Mouse (Mus musculus) CH12.LX (cell line): ENCODE data around the gene Cysltr2. TPM values are rescaled to one million over a fixed set of nuclear protein-coding genes. Genes with fewer than 3 reads are reported as not detected.

Source experiments
- DNase-seq: peaks from one replicate; pipeline ENCODE4 v3.0.0-alpha.2; 2013; ENCODE audit errors: extremely low read depth
- H3K27ac ChIP-seq: 2 replicates; pipeline ENCODE4 v1.5.1; 2012; ENCODE audit warnings: low read depth, mild to moderate bottlenecking, control low read depth, moderate library complexity; ENCODE audit not compliant: insufficient read depth
- H3K27me3 ChIP-seq: replicated peaks from 2 replicates; pipeline ENCODE3; 2012; ENCODE audit warnings: inconsistent platforms
- H3K36me3 ChIP-seq, 2 experiments: replicated peaks in 1 of 2; 2 replicates each; pipeline versions ENCODE3 to v1.6.1; 2012; ENCODE audit warnings: inconsistent platforms in 1 of 2, low read length in 1 of 2, mild to moderate bottlenecking in 1 of 2, mixed read lengths in 1 of 2, moderate library complexity in 1 of 2; ENCODE audit not compliant: control insufficient read depth in 1 of 2, insufficient read depth in 1 of 2
- H3K4me1 ChIP-seq, 2 experiments: 2 replicates each; pipeline ENCODE4 v1.6.1; 2012; ENCODE audit warnings: inconsistent platforms in 1 of 2, moderate library complexity in 1 of 2; ENCODE audit not compliant: insufficient read depth in 2 of 2, control insufficient read depth in 1 of 2
- H3K4me2 ChIP-seq: 2 replicates; pipeline ENCODE4 v1.6.1; 2012; ENCODE audit warnings: low read depth, mild to moderate bottlenecking, control low read depth; ENCODE audit not compliant: poor library complexity, insufficient read depth, severe bottlenecking
- H3K4me3 ChIP-seq, 3 experiments: fragments of 150-350 bp in 1 of 3; sonication (generic) in 1 of 3; replicated peaks in 1 of 3; 2 replicates each; pipeline versions ENCODE3 to v1.5.1; 2011 to 2012; ENCODE audit warnings: low read depth in 2 of 3, low read length in 2 of 3, mild to moderate bottlenecking in 2 of 3, moderate library complexity in 2 of 3, control low read depth in 1 of 3, improper control_type of control experiment in 1 of 3, inconsistent platforms in 1 of 3, mixed read lengths in 1 of 3; ENCODE audit not compliant: poor library complexity in 1 of 3
- H3K79me2 ChIP-seq: replicated peaks from 2 replicates; pipeline ENCODE4 v1.6.1; 2012; ENCODE audit warnings: mild to moderate bottlenecking, moderate library complexity; ENCODE audit not compliant: control insufficient read depth, poor library complexity, insufficient read depth, severe bottlenecking; ENCODE audit errors: extremely low read depth
- H3K9ac ChIP-seq: 2 replicates; pipeline ENCODE4 v1.6.1; 2012; ENCODE audit warnings: low read depth, mild to moderate bottlenecking, control low read depth, moderate library complexity; ENCODE audit not compliant: insufficient read depth
- H3K9me3 ChIP-seq: replicated peaks from 2 replicates; pipeline ENCODE3; 2012; ENCODE audit warnings: low read length, inconsistent platforms, mixed read lengths
- BHLHE40 ChIP-seq: IDR thresholded peaks from 2 replicates; pipeline ENCODE4 v1.6.1; 2011; ENCODE audit warnings: mild to moderate bottlenecking, low read depth, low read length, improper control_type of control experiment
- CHD2 ChIP-seq: IDR thresholded peaks from 2 replicates; pipeline ENCODE4 v1.6.1; 2011; ENCODE audit warnings: low read length, improper control_type of control experiment
- CTCF ChIP-seq, 2 experiments: IDR thresholded peaks in 1 of 2; conservative IDR thresholded peaks in 1 of 2; 2 replicates each; pipeline ENCODE4 v1.5.1; 2011 to 2012; ENCODE audit warnings: low read depth in 2 of 2, low read length in 2 of 2, improper control_type of control experiment in 1 of 2, inconsistent platforms in 1 of 2, mild to moderate bottlenecking in 1 of 2, moderate library complexity in 1 of 2
- E2F4 ChIP-seq: IDR thresholded peaks from 2 replicates; pipeline ENCODE4 v1.6.1; 2011; ENCODE audit warnings: low read depth, low read length, improper control_type of control experiment; ENCODE audit not compliant: insufficient replicate concordance
- ELF1 ChIP-seq: IDR thresholded peaks from 2 replicates; pipeline ENCODE4 v1.6.1; 2014; ENCODE audit warnings: low read depth, mild to moderate bottlenecking, inconsistent platforms, low read length, improper control_type of control experiment
- EP300 ChIP-seq: IDR thresholded peaks from 2 replicates; pipeline ENCODE4 v1.6.1; 2011; ENCODE audit warnings: low read length, improper control_type of control experiment
- ETS1 ChIP-seq: conservative IDR thresholded peaks from 2 replicates; pipeline ENCODE4 v1.6.1; 2012; ENCODE audit warnings: low read depth, mild to moderate bottlenecking, inconsistent platforms, low read length, improper control_type of control experiment, moderate library complexity
- JUN ChIP-seq: IDR thresholded peaks from 2 replicates; pipeline ENCODE4 v1.6.1; 2011; ENCODE audit warnings: low read depth, mild to moderate bottlenecking, low read length, improper control_type of control experiment, moderate library complexity; ENCODE audit not compliant: insufficient read depth
- JUND ChIP-seq: conservative IDR thresholded peaks from 2 replicates; pipeline ENCODE4 v1.6.1; 2011; ENCODE audit warnings: low read depth, low read length, improper control_type of control experiment
- KAT2A ChIP-seq: IDR thresholded peaks from 2 replicates; pipeline ENCODE4 v1.6.1; 2012; ENCODE audit warnings: low read length, improper control_type of control experiment, inconsistent platforms; ENCODE audit not compliant: insufficient replicate concordance
- MAFK ChIP-seq: IDR thresholded peaks from 2 replicates; pipeline ENCODE4 v1.6.1; 2011; ENCODE audit warnings: low read length, improper control_type of control experiment; ENCODE audit not compliant: insufficient replicate concordance
- MAX ChIP-seq: IDR thresholded peaks from 2 replicates; pipeline ENCODE4 v1.6.1; 2011; ENCODE audit warnings: low read length, improper control_type of control experiment
- MAZ ChIP-seq: IDR thresholded peaks from 2 replicates; pipeline ENCODE4 v1.6.1; 2012; ENCODE audit warnings: low read depth, mild to moderate bottlenecking, inconsistent platforms, low read length, improper control_type of control experiment, moderate library complexity
- MXI1 ChIP-seq: IDR thresholded peaks from 2 replicates; pipeline ENCODE4 v1.6.1; 2011; ENCODE audit warnings: mild to moderate bottlenecking, low read depth, low read length, improper control_type of control experiment
- NRF1 ChIP-seq: IDR thresholded peaks from 2 replicates; pipeline ENCODE4 v1.6.1; 2014; ENCODE audit warnings: low read depth, mild to moderate bottlenecking, inconsistent platforms, low read length, improper control_type of control experiment, moderate library complexity
- POLR2A ChIP-seq: IDR thresholded peaks from 2 replicates; pipeline ENCODE4 v1.6.1; 2011; ENCODE audit warnings: low read depth, mild to moderate bottlenecking, improper control_type of control experiment, low read length
- RCOR1 ChIP-seq: conservative IDR thresholded peaks from 2 replicates; pipeline ENCODE4 v1.6.1; 2012; ENCODE audit warnings: low read depth, mild to moderate bottlenecking, inconsistent platforms, low read length, improper control_type of control experiment
- UBTF ChIP-seq: IDR thresholded peaks from 2 replicates; pipeline ENCODE4 v1.6.1; 2012; ENCODE audit warnings: low read depth, mild to moderate bottlenecking, inconsistent platforms, low read length, improper control_type of control experiment, moderate library complexity
- USF1 ChIP-seq: IDR thresholded peaks from 2 replicates; pipeline ENCODE4 v1.6.1; 2014; ENCODE audit warnings: low read depth, mild to moderate bottlenecking, inconsistent platforms, low read length, improper control_type of control experiment
- USF2 ChIP-seq: conservative IDR thresholded peaks from 2 replicates; pipeline ENCODE4 v1.6.1; 2011; ENCODE audit warnings: low read depth, low read length, improper control_type of control experiment
- ZKSCAN1 ChIP-seq: IDR thresholded peaks from 2 replicates; pipeline ENCODE4 v1.6.1; 2012; ENCODE audit warnings: low read depth, inconsistent platforms, low read length, improper control_type of control experiment, borderline replicate concordance
- ZMIZ1 ChIP-seq: IDR thresholded peaks from 2 replicates; pipeline ENCODE4 v1.6.1; 2012; ENCODE audit warnings: low read depth, mild to moderate bottlenecking, inconsistent platforms, low read length, improper control_type of control experiment
- ZNF384 ChIP-seq: IDR thresholded peaks from 2 replicates; pipeline ENCODE4 v1.6.1; 2012; ENCODE audit warnings: low read depth, low read length, improper control_type of control experiment, inconsistent platforms
- dilution Hi-C: fragments of 300-500 bp; cut with MboI; formaldehyde crosslinking; loops from 2 replicates; pipeline ENCODE4 v1.14.3; 2020; ENCODE audit warnings: low sequenced_read_pairs; ENCODE audit not compliant: extremely low pct_unique_long_range_greater_than_20kb, extremely low pct_ligation_motif_present
- in situ Hi-C: fragments of 300-500 bp; cut with MboI; formaldehyde crosslinking; loops from 3 replicates; pipeline ENCODE4 v1.14.3; 2019; ENCODE audit warnings: low sequenced_read_pairs, low pct_ligation_motif_present, low pct_unique_long_range_greater_than_20kb, mixed read lengths
- polyA plus RNA-seq: library from polyadenylated mRNA; unstranded; fragments of >175 nt; gene quantifications from 2 replicates; pipeline ENCODE4 v1.2.1, GENCODE M21; 2012; ENCODE audit warnings: low read depth; ENCODE audit not compliant: insufficient read length
- total RNA-seq, 2 experiments: library from RNA; depleted of rRNA; stranded (reverse); fragments of 300-350 nt in 1 of 2; fragments of >200 nt in 1 of 2; gene quantifications; 2 replicates each; pipeline ENCODE4 v1.2.3; 2012 to 2014

Cysltr2 gene
- total and polyA plus RNA-seq, 3 experiments = 0.47 to 2.0 (median 0.89) TPM

GRCm38 (mm10) chr14:73056813-73057212 lies 7.9 kb upstream of the Cysltr2 start:
- peak; percentile 61 for TF ChIP-seq BHLHE40
- 0 out of 2 replicates have a peak, but pooled peaks have one; percentile 6 for TF ChIP-seq ETS1
- 0 out of 2 replicates have a peak, but pooled peaks have one; percentile 7 for TF ChIP-seq MAX
- no peak for TF ChIP-seq ZKSCAN1
- no peak for TF ChIP-seq CHD2
- TF ChIP-seq, all 38 proteins: peak for 3
- in situ Hi-C loops = no loop called here
- dilution Hi-C loops = no loop called here
- Histone ChIP-seq H3K4me2 (no peak overlapping the region), H3K79me2 (no peaks in the 10 kb centered on the region), H3K4me3 (no peak overlapping the region), H3K27ac (no peak overlapping the region), H3K36me3 (no peaks in the 10 kb centered on the region), H3K9me3 (no peaks in the 10 kb centered on the region), H3K27me3 (no peaks in the 10 kb centered on the region), H3K4me1 (peaks cover 17 to 32% of the 10 kb centered on the region in 2 experiments), H3K9ac (no peak overlapping the region)
- DNase-seq = peak; percentile 31

DNA sequence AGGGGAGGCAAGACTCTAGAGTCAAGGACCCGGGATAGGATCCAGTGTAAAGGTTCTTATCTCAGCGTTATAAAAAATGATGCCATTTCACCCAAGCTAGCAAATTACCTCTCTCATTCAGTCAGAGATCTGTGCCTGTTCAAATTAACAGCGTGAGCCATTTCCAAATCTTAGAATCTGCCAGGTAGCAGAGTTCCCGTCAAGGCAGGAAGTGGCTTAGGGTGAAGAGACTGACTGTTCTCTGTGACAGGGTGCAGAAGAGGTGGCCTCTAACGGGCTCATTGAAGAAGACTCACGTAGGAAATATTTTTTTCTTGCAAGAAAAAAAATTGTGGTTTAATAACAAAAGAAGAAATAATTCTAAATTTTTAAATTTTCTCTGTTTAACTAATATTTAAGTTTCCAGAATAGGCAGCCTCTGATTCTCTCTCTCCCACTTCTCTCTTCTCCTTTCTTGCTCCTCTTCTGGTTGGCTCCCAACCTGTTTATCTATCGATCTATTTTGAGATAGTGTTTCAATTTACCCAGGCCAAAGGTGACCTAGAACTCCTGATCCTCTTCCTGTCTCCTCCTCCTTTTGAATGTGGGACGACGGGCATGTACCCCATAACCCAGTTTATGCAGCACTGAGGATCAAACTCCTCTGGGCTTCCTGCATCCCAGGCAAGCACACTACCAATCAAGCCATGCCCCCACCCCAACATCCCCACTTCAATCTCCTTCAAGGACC lies 3.5 kb downstream of the Cysltr2 start:
- H3K4me1 ChIP-seq = peaks cover 5 to 7% of the 10 kb centered on the region in 2 experiments; a peak in 3 of 4 replicates
- no peak for TF ChIP-seq KAT2A
- TF ChIP-seq NRF1 = no peak
- no peak for TF ChIP-seq UBTF
- no peak for TF ChIP-seq MXI1
- TF ChIP-seq MAZ = no peak
- TF ChIP-seq USF1 = no peak
- TF ChIP-seq MAFK = no peak
- no peak for TF ChIP-seq POLR2A
- no peak for TF ChIP-seq ZMIZ1
- TF ChIP-seq ETS1 = no peak
- no peak for TF ChIP-seq JUND
- no peak for TF ChIP-seq USF2
- no peak for TF ChIP-seq RCOR1
- TF ChIP-seq ZNF384 = no peak
- TF ChIP-seq EP300 = no peak
- TF ChIP-seq E2F4 = no peak
- no peak for TF ChIP-seq CTCF (conservative IDR thresholded peaks at IDR 0.05 in 1 of 2, IDR thresholded peaks at IDR 0.05 in 1 of 2; ENCODE audit: low read depth in 2 of 2, low read length in 2 of 2)
- no peak for TF ChIP-seq ELF1
- no peak for TF ChIP-seq JUN
- H3K9ac ChIP-seq = no peak overlapping the region
- H3K4me3 ChIP-seq = no peak overlapping the region
- no peak overlapping the region for H3K4me2 ChIP-seq
- H3K27me3 ChIP-seq = no peaks in the 10 kb centered on the region
- in situ Hi-C loops (no loop called here), dilution Hi-C loops (no loop called here)
- no peaks in the 10 kb centered on the region for H3K36me3 ChIP-seq
- no peaks in the 10 kb centered on the region for H3K79me2 ChIP-seq
- no peak for DNase-seq
- H3K9me3 ChIP-seq = no peaks in the 10 kb centered on the region
- no peak overlapping the region for H3K27ac ChIP-seq
